Mouse (Mus musculus) myocyte (in vitro differentiated cells): ENCODE data around the gene Hc.

Source experiments
- E2F4 ChIP-seq: IDR thresholded peaks from one replicate; pipeline ENCODE4 v1.6.1; 2011; ENCODE audit warnings: mild to moderate bottlenecking, control low read depth, moderate library complexity; ENCODE audit not compliant: insufficient read depth
- MAX ChIP-seq: IDR thresholded peaks from one replicate; pipeline ENCODE4 v1.6.1; 2011; ENCODE audit warnings: low read depth, mild to moderate bottlenecking, control low read depth
- MYOG ChIP-seq, 3 experiments: IDR thresholded peaks; one replicate each; pipeline ENCODE4 v1.6.1; 2011; ENCODE audit warnings: control low read depth in 2 of 3, low read depth in 2 of 3, mild to moderate bottlenecking in 2 of 3; ENCODE audit not compliant: insufficient read length in 2 of 3, control insufficient read depth in 1 of 3, insufficient read depth in 1 of 3
- POLR2A ChIP-seq: IDR thresholded peaks from one replicate; pipeline ENCODE4 v1.6.1; 2011; ENCODE audit warnings: low read depth, mild to moderate bottlenecking, control low read depth, moderate library complexity; ENCODE audit not compliant: insufficient read length
- REST ChIP-seq: IDR thresholded peaks from one replicate; pipeline ENCODE4 v1.6.1; 2011; ENCODE audit warnings: mild to moderate bottlenecking, control low read depth, moderate library complexity; ENCODE audit not compliant: insufficient read depth, insufficient read length
- TCF12 ChIP-seq: IDR thresholded peaks from one replicate; pipeline ENCODE4 v1.6.1; 2011; ENCODE audit warnings: mild to moderate bottlenecking, control low read depth; ENCODE audit not compliant: poor library complexity, insufficient read depth, severe bottlenecking
- USF1 ChIP-seq: IDR thresholded peaks from one replicate; pipeline ENCODE4 v1.6.1; 2011; ENCODE audit warnings: low read depth, mild to moderate bottlenecking, control low read depth, moderate library complexity

- no peak for TF ChIP-seq POLR2A
- TF ChIP-seq E2F4, result no peak
- no peak for TF ChIP-seq USF1
- TF ChIP-seq MYOG (IDR thresholded peaks at IDR 0.05; ENCODE audit: control insufficient read depth in 1 of 3, insufficient read depth in 1 of 3, insufficient read length in 2 of 3, low read depth in 2 of 3), result no peak
- no peak for TF ChIP-seq REST
- no peak for TF ChIP-seq MAX
- TF ChIP-seq TCF12, result no peak
Measured at GRCm38 (mm10) chr2:34966243-34966934, 94.8 kb downstream of the Hc start.
